Mouse (Mus musculus) c-Kit-positive CD71-positive TER-119-negative erythroid progenitor cells, embryonic 14.5 days (primary cell): Measurements from ENCODE around the gene Tbxas1.

ENCODE experiments used
- DNase-seq: peaks from one replicate; pipeline ENCODE4 v3.0.0-alpha.2; 2013; ENCODE audit warnings: low read depth

Gene Tbxas1

GRCm38 (mm10) chr6:38923450-38923849, 48.2 kb downstream of the Tbxas1 start:
- no peak for DNase-seq

- peak; percentile 89 for DNase-seq
These were observed 48.9 kb downstream of the Tbxas1 start for GRCm38 (mm10) chr6:38923870-38924817.

- no peak for DNase-seq
These were observed 50.5 kb downstream of the Tbxas1 start for GRCm38 (mm10) chr6:38925719-38926118.

GRCm38 (mm10) chr6:38926135-38926962, 51.1 kb downstream of the Tbxas1 start:
- DNase-seq, result no peak

- DNase-seq, result no peak
These were observed 51.8 kb downstream of the Tbxas1 start for GRCm38 (mm10) chr6:38926963-38927361.

- DNase-seq, result no peak
These were observed 53.3 kb downstream of the Tbxas1 start for GRCm38 (mm10) chr6:38928489-38928888.

GRCm38 (mm10) chr6:38936009-38936408, 60.8 kb downstream of the Tbxas1 start:
- DNase-seq, result no peak

- no peak for DNase-seq
These were observed 63.2 kb downstream of the Tbxas1 start for GRCm38 (mm10) chr6:38938421-38938820.

GRCm38 (mm10) chr6:38939096-38939495, 63.9 kb downstream of the Tbxas1 start:
- no peak for DNase-seq

GRCm38 (mm10) chr6:38941016-38941415, 65.8 kb downstream of the Tbxas1 start:
- no peak for DNase-seq

- DNase-seq, result no peak
These were observed 67.6 kb downstream of the Tbxas1 start for GRCm38 (mm10) chr6:38942771-38943170.

- no peak for DNase-seq
These were observed 69.2 kb downstream of the Tbxas1 start for GRCm38 (mm10) chr6:38944392-38944791.

- DNase-seq, result no peak
These were observed 69.6 kb downstream of the Tbxas1 start for GRCm38 (mm10) chr6:38944826-38945225.

- DNase-seq, result no peak
These were observed 70.5 kb downstream of the Tbxas1 start for GRCm38 (mm10) chr6:38945681-38946080.

GRCm38 (mm10) chr6:38947282-38947681, 72.1 kb downstream of the Tbxas1 start:
- no peak for DNase-seq

GRCm38 (mm10) chr6:38949683-38950161, 74.5 kb downstream of the Tbxas1 start:
- no peak for DNase-seq

- DNase-seq, result no peak
These were observed 75.1 kb downstream of the Tbxas1 start for GRCm38 (mm10) chr6:38950341-38950740.

GRCm38 (mm10) chr6:38950838-38951237, 75.6 kb downstream of the Tbxas1 start:
- no peak for DNase-seq

GRCm38 (mm10) chr6:38956641-38957040, 81.4 kb downstream of the Tbxas1 start:
- DNase-seq, result no peak

- no peak for DNase-seq
These were observed 82.0 kb downstream of the Tbxas1 start for GRCm38 (mm10) chr6:38957246-38957645.

GRCm38 (mm10) chr6:38959502-38959901, 84.3 kb downstream of the Tbxas1 start:
- no peak for DNase-seq

GRCm38 (mm10) chr6:38960367-38960766, 85.2 kb downstream of the Tbxas1 start:
- no peak for DNase-seq
